Mouse (Mus musculus) heart, adult 10 weeks (tissue): ENCODE measurements around the gene Olfr1350. TPM values are rescaled to one million over a fixed set of nuclear protein-coding genes. Genes with fewer than 3 reads are reported as not detected.

Source experiments
- polyA plus RNA-seq: library from polyadenylated mRNA; stranded (reverse); fragments of 350-450 nt; fragmentation: Illumina TruSeq; extraction: RNeasy Lipid Tissue Mini Kit (QIAGEN cat#74804); gene quantifications from one replicate; pipeline ENCODE4 v1.2.3, GENCODE M21; 2014; ENCODE audit warnings: low read depth, low replicate concordance

Gene Olfr1350
- polyA plus RNA-seq, result not detected

GRCm38 (mm10) chr7:6564541-6564940 is at the start of gene Olfr1350:
Gene Olfr1350, plus strand, starts transcription at chr7:6564841.

GRCm38 (mm10) chr7:6522850-6523249 is 41.8 kb upstream of the Olfr1350 start, which contains the start of gene Olfr1349:
Gene Olfr1349, minus strand, starts transcription at chr7:6522950.

Other genes with a start within 250 kb of the Olfr1350 start
- gene Zfp583, start 233.6 kb upstream of the Olfr1350 start, polyA plus RNA-seq, result 3.0 TPM
- gene Gm3854, start 221.1 kb upstream of the Olfr1350 start, polyA plus RNA-seq, result 0.47 TPM
- gene Zfp78, start 201.6 kb upstream of the Olfr1350 start, polyA plus RNA-seq, result 2.1 TPM
- 6.3 TPM for gene Zfp28, start 181.5 kb upstream of the Olfr1350 start, polyA plus RNA-seq
- not detected for gene Smim17, start 166.1 kb upstream of the Olfr1350 start, polyA plus RNA-seq
- gene Gm20715, start 154.6 kb upstream of the Olfr1350 start, polyA plus RNA-seq, result not detected
- gene Olfr1344, start 126.2 kb upstream of the Olfr1350 start, polyA plus RNA-seq, result not detected
- not detected for gene Olfr1336, start 108.7 kb upstream of the Olfr1350 start, polyA plus RNA-seq
- gene Olfr1346, start 97.7 kb upstream of the Olfr1350 start, polyA plus RNA-seq, result not detected
- not detected for gene Olfr5, start 77.9 kb upstream of the Olfr1350 start, polyA plus RNA-seq
- gene Olfr1347, start 65.1 kb upstream of the Olfr1350 start, polyA plus RNA-seq, result not detected
- gene Olfr1348, start 56.1 kb upstream of the Olfr1350 start, polyA plus RNA-seq, result not detected
- gene Olfr1349, start 41.9 kb upstream of the Olfr1350 start, polyA plus RNA-seq, result not detected
- gene Zim1, start 131.6 kb downstream of the Olfr1350 start, polyA plus RNA-seq, result 4.1 TPM
- 12.9 TPM for gene Peg3, start 165.6 kb downstream of the Olfr1350 start, polyA plus RNA-seq
- gene Usp29, start 165.7 kb downstream of the Olfr1350 start, polyA plus RNA-seq, result 0.31 TPM